Mouse (Mus musculus) cerebellum, postnatal 10 days (tissue): ENCODE data around the gene Il34.

Experiments used
- DNase-seq, 2 experiments: peaks; one replicate each; pipeline ENCODE4 v3.0.0; 2021; ENCODE audit warnings: mixed read lengths in 2 of 2

Gene Il34

DNA sequence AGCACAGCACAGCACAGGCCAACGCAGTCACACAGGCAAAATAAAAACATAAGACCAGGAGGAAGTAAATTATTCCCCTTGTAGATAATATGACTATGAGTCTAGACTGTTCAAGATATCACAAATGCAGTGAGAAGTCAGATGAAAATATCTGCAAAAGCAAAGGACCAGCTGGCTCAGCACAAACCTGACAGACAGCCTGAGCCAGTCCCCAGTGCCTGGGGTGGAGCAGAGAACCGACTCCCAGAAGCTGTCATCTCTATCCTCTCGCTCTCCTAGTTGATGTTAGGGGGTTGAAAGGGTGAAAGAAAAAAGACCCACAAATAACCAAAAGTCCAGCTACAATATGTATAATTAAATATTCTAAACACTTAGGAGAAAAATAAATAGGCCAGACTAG lies 30.0 kb downstream of the Il34 start:
- no peak for DNase-seq

DNA sequence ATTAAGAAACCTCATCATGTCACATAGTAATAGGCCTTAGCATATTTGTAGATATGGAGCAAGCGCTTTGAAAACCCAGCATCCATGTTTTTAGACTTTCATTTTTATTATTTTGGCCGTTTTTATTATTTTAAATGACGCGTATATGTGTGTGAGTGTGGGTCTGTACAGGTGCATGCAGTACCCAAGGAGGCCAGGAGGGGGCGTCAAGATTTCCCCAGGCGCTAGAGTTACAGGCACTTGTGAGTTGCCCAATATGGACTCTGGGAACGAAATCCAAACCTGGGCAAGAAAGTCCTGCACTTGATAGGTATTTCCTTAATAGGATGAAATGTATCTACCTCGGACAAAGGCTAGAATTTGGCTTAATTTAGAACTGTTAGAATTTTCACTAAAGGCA lies 30.4 kb downstream of the Il34 start:
- peak in 1 of 2 experiments; percentile 31 for DNase-seq

GRCm38 (mm10) chr8:110774725-110775124 lies 31.0 kb downstream of the Il34 start:
- DNase-seq = no peak

- no peak for DNase-seq
Measured at GRCm38 (mm10) chr8:110774047-110774446, 31.7 kb downstream of the Il34 start.

DNA sequence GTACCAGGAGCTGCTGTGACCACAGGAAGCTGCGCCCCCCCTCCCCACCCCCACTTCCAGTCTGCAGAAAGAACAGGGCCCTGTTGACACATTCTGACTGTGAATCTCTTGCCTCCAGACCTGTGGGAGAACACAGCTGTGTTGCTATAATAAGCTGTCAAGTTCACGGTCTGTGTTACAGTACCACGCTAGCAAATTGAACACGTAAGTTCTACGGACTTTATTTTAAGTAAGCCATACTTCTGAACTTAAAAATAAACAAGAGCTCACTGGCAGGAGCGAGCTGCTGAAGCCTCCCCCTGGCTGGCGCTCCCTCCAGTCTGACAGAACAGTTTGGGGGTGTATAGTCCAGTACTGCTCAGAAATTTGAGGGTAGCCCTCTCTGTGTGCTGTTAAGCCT lies 33.3 kb downstream of the Il34 start:
- DNase-seq = no peak

GRCm38 (mm10) chr8:110767261-110767660 lies 38.5 kb downstream of the Il34 start:
- peak; percentile 62 to 63 for DNase-seq

- no peak for DNase-seq
Measured at GRCm38 (mm10) chr8:110764671-110765070, 41.1 kb downstream of the Il34 start.

DNA sequence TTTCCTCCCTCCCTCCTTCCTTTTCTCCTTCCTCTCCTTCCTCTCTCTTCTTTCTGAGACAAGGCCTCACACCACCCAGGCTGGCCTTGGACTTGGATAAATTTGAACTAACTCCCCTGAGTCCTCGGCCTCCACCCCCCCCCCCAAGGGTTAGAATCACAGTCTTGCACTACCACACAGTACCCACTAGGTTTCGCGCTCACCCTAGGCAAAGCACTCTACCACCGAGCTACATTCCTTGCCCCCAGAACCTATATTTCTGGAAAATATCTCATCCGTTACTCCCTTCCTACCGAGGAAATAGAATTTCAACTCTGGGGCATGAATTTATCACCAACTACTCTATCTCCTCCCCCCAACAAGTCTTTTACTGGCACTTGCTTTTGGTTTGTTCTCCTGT lies 43.7 kb downstream of the Il34 start:
- no peak for DNase-seq

GRCm38 (mm10) chr8:110761185-110761584 lies 44.5 kb downstream of the Il34 start:
- DNase-seq = no peak

DNA sequence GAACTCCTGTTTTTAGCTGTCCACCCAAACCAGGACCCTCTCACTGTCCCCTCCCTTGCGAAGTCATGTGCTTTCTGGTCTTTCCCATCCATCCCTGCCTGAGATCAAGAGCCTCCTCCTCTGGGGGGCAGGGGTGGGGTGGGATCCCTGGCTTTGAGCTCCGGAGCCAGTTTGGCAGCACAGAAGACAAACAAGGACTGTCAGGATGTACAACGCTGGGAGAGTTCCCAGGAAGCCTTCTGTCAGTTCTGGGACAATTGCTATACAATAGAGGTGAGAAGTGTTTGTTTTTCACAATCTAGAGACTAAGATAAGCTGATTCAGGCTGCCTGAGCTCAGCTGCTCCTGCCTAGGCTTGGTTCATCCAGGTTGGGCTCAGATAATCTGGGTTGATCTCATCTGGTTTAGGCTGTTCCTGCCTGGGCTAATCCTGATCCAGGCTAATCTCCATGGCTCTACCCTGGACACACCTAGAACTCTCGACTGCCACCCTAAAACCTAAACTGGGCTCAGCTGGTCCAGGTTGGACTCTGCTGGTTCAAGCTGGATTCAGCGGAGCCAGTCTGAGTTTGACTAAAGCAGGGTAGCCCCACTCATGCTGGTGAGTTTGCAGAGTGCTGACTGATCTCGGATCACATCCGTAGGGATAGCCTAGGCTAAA lies 45.3 kb downstream of the Il34 start:
- no peak for DNase-seq

DNA sequence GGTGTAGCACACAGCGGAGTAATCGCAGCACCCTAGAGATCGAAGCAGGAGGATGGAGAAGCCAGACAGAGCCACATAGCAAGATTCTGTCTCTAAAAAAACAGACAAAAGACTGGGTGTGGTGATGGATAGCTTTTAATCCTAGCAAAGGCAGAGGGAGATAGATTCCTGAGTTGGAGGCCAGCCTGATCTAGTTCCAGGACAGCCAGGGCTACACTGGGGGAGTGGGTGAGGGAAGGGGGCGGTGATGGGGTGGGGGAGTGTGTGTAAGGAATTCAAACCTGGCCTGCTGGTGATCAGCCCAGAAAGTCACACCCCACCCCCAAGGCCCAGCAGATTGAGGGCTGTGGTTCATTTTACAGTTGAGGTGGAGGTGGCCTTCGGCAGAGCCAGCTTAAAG lies 49.5 kb downstream of the Il34 start:
- DNase-seq = no peak

DNA sequence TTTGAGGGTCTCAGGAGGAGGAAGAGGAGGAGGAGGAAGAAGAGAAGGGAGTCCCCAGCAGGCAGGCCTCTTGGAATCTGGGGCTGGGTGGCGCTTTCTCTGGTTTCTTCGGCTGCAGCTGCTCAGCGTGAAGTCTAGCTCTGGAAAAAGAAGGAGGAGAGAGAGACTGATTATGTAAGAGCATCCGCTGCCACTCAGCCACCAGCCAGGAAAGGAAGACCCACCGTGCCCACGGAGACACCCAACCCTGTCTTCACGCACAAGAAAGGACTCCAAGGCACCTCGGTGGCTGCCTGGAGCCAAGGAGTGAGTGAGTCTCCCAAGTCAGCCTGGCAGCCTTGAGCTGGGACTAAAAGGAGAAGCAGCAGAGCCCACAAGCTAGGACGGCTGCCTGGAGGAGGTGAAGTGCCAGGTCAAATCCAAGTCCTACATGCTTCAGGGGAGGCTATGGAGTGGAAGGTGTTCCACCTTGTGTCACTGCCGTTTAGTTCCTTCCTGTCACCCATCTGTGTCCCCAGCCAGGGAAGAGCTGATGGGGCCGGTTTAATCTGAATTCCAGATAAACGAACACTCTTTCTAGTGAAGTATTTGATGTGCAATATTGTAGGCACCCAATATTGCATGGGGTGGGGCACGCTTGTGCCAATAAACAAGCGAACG lies 50.1 kb downstream of the Il34 start:
- no peak for DNase-seq

- no peak for DNase-seq
Measured at GRCm38 (mm10) chr8:110754713-110755112, 51.0 kb downstream of the Il34 start.

DNA sequence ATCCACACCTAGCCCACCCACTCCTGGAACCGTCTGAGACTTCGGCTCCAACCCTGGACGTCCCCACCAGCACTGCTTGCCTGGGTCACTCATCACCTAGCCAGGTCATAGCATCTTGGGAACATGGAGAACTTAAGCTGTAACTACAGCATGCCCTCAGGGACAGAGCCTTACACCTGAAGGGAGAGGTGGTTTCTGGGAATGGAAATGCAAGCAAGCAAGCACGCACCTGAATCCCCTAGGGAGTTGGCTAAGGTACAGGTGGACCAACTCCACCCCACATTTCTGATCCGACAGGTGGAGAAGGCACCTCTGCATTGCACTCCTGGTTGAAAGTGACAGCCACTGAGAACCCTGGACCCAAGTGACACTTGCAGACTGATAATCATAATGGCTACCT lies 54.2 kb downstream of the Il34 start:
- DNase-seq = no peak

DNA sequence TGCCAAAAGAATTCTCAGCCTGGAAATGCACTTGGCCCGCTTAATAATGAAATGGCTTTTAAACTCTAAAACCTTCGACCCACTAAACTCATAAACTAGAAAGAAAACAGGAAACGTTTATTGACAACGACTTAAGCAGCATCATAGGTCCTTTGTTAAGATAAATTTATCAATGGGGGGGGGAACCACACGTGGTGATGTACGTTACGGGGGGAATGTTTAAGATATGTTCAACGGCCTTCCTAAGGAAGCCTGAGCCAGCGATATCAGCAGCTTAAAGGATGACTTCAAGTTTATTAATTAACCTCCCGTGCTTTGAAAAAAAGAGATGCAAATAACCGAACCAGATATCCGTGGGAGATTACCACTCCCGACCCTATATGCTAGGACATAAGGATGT lies 55.5 kb downstream of the Il34 start:
- no peak for DNase-seq

GRCm38 (mm10) chr8:110749500-110750170 lies 56.1 kb downstream of the Il34 start:
- DNase-seq = peak; percentile 78 to 90

DNA sequence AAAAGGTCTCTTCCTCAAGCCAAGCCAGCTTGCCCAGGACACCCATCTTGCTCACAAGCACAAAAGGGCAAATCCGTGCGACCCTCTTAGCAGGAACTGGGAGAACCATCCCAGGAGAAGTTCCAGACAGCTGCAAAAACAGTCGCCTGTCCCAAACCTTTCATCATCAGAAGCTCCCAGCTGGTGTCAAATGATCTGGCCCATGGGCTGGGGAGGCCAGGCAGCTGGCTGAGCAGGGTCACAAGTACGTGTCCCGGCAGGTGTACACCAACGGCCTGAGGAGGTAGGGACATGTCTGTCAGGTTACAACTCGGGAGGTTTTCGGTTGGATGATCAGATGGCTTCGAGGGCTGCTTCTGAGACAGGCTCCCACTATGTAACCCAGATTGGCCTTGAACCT lies 59.1 kb downstream of the Il34 start:
- DNase-seq = no peak

GRCm38 (mm10) chr8:110745162-110745561 lies 60.6 kb downstream of the Il34 start:
- DNase-seq = no peak

DNA sequence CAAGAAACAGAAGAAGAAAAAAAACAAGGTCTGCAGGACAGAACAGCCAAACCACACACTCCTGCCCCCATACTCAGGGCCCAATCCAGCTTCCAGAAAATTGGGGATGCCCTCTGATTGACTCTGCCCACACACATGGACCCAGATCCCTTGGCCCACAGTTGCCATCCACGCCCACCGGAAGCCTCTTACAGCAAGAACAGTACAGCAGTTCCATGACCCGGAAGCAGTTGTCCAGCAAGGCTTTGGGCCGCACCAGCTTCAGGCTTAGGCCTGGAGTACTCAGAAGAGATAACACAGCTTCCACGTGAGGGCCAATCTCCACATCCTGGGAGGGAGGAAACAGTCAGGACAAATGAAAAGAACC lies 63.3 kb downstream of the Il34 start:
- DNase-seq = peak in 1 of 2 experiments; percentile 20

DNA sequence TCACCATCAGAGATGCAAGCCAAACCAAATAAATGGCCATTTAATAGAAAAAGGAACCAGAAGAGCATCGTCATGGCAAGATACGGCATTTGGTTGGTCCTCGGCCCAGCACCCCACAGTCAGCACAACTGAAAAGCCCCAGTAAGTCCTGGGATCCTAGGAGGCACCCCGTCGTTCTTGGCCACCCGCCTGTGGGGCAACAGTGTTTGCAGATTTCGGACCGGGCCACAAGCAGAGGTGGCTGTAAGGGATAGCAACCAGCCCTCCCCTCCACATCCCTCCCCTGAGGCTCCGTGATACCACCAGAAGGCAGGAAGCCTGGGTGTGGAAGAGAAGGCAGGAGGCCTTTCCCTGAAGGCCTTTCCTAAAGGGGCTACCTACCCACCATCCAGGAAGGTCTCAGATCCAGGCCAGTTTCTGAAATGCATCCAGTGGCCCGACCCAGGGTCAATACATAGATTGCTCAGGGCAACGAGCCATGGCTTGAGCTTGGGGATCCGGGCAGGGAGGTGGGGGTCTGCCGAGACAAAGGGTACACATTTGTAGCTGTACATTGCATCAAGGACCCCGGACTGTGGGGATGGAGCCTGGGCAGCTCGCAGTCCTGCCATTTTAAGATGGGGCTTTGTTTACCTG lies 63.8 kb downstream of the Il34 start:
- peak; percentile 52 to 55 for DNase-seq

DNA sequence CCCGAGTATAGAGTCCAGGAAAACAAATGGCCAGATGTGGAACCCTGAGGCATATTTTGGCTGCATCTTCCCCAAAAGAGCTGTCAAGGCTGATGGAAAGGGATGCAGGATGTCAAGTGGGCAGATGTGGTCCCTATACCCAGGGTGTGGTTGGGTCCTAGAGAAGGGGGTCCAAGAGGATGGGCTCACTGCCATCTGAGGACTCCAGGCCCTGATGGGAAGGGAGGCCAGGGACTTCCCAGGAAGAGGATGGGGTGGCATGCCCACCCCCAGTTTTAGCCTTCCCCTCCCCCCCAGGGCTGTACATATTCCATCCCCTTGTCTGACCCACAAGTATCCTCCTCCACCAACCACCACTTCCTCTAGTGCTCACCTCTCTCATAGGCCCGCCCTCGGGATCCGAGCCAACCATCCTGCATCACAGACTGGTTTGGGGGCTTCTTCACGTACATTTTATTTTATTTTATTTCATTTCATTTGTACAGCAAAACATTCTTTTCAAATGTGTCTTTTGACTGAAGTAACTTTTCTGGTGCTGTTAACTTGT lies 65.0 kb downstream of the Il34 start:
- peak; percentile 48 to 60 for DNase-seq

GRCm38 (mm10) chr8:110738591-110739195 lies 67.0 kb downstream of the Il34 start:
- DNase-seq = peak in 1 of 2 experiments; percentile 45

GRCm38 (mm10) chr8:110733036-110733435 lies 72.7 kb downstream of the Il34 start:
- peak; percentile 48 to 58 for DNase-seq
